Mouse (Mus musculus) c-Kit-positive CD71-positive TER-119-negative erythroid progenitor cells, embryonic 14.5 days (primary cell): ENCODE measurements around the gene P2rx2.
A peak's percentile ranks its signal among the peaks of the same experiment; 100 is the strongest.

ENCODE experiments used
- DNase-seq: peaks from one replicate; pipeline ENCODE4 v3.0.0-alpha.2; 2013; ENCODE audit warnings: low read depth

P2rx2 gene

DNA sequence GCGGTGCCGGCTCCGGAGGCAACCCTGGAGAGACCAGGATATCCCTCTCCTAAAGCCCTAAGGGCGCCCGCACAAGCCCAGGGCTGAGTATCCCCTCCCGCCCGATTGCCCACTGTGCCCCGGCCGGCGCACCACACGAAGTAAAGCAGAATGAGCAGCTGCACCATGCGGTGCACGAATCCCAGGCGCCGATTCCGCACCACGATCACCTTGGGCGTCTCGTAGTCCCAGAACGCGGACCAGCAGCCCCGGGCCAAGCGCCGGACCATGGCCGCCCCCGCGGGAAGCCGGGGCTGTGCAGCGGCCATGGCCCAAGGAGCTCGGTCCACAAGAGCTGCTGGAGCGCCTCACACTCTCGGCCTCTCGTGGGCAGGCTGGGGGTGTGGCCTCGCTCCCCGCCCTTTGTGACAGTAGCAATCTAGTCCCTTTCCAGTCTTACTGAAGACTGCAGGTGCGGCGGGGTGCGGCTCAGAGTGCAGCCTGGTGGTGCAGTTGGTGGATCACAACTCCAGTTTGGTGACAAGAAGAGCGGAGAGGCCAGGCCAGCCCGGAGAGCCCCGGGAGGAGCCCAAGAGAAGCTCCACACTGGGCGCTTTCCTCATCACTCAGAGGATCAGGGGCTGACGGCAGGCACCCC lies at the start of gene P2rx2:
TSS of gene P2rx2 (minus strand) at position 565 of the 637 bp plus-strand sequence.
- peak; percentile 17 for DNase-seq

DNA sequence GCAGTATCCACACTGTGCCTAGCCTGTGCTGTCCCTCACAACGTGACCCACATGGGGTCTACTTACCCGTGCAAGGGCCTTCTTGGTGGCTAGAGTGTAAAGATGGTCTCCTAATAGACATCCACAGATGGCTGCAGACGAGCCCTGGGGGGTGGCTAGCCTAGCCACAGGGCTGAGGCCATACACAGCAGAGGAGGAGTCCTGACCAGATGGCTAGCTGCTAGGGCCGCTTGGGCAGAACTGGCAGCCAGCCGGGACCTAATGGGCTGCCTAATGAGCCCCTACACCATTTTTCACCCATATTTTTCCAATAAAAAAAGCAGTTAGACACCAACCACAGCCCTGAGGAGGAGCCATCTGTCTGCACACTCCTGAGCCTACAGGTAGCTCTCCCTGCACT lies 49.7 kb upstream of the P2rx2 start:
- no peak for DNase-seq

DNA sequence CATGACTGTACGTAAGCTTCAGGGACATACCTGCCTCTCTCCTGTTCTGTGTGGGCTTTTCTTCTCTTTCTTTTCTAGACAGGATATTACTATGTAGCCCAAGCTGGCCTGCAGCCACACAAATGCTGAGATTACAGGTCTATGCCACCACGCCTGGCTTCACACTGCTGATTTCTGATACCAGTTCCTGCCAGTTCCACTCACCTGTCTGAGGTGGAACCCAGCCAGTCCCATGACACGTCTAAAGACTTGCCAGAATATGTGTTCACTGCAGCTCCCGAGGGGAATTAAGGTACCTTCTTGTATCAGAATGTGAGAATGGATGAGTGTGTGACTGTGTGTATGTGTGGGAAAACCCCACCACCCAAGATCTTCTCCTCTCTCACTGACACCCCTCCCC lies 47.6 kb upstream of the P2rx2 start:
- no peak for DNase-seq

DNA sequence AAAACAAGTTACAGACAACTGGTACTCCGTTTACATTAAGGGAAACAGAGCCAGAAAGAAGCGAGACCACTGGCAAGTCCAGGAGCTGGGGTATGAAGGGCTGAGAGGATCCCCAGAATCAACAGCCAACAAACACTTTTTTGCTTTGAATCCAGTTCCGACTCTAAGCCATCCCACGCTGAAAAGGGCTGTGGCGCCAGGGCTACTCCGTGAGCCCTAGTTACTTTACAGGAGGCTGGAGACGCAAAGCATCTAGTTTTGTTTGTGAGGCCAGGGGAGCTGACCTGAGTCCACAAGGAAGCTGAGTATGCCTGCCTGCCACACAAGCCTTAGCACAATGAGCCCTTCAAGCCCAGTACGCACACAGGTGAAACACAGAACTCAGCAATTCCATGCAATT lies 44.3 kb upstream of the P2rx2 start:
- DNase-seq: no peak

DNA sequence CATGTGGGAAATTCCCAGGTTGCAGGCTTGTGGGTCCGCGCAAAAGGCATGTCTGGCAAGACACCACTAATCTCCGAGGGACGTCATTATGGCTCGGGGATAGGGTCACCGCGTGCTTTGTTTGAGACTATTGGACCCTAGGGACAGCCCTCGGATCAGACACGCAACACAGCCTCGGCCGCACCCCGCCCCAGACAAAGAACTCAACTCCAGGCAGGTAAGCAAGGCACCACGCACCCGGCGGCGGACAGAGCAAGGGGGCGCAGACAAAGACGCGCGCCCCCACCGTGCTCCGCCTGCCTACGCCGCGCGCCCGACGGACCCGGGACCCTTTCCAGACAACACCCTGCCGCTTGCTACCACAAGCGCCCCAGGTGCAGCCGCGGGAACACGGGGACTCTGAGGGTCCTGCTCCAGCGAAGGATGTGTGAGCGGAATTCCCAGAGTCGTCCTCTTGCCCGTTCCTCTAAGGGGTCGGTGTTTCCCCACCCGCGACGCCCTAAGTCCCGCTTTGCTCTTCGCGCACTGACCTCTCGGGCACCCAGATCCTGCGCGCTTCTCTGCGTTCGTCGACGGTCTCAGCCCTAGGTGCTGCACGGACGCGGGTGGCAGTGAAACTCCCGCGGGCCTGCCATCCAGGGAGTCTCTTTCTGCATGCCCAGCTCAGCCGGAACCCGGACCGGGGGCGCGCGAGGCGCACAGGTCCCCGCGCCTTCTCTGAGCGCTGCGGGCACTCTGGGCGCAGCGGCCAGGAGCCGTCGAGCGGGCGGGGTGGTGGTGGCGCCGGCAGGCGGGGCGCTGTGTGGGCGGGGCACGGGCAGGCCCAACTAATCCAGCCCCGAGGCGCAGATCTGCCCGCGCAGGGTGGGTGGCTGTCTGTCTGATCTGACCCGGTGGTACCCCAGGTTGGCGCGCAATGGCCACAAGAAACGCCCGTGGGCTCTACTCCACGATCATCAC lies 43.6 kb upstream of the P2rx2 start:
- DNase-seq: peak; percentile 24

DNA sequence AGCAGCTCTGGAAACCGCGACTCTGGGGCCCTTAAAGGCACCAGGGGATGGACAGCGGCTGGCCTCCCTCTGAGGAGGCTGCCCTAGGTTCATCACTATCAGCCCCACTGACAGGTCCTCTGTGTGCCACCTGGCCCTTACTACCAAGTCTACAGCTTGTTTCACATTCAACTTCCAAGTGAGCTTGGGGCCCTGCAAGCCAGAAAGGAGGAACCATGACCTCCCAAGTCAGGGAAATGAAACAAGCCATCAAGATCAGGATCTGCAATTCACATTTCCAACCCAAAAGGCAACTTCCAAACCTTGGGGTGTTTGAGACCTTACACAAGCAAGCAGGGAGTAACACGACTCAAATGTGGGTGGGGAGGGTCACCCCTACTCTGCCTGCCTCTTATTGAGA lies 42.3 kb upstream of the P2rx2 start:
- DNase-seq: no peak

DNA sequence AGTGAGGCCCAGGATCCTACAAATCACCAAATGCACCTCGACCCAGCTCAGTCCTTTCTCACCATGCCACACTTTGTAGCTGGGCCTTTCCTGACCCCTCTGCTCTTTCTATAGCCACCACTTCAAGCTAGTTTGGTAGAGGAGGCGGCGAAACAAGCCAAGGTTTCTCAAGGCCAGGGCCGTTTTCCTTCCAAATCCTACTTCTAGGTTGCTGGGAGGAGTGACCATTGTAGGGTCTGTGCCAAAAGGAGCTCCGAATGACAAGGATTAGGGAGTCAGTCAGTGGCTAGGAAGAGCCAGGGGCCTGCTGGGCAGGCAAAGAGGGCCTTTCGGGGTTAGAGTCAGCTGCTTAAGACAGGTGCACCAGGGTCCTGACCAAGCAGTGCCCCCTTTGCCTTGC lies 41.5 kb upstream of the P2rx2 start:
- no peak for DNase-seq

DNA sequence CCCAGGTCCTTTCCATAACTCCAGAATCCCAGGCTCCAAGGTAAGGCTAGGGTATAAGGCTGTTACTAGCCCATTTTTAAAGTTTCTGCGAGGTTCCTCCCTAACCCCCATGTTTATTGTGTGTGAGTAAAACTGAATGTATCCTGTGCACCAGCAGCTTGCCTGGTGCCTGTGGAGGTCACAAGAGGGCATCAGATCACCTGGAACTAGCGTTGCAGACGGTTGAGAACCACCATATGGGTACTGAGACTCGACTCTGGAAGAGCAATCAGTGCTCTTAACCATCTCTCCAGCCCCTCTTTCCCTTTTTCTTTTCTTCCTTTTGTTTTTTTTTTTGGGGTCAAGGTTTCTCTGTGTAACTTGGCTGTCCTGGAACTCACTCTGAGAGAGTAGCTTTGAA lies 36.8 kb upstream of the P2rx2 start:
- no peak for DNase-seq

DNA sequence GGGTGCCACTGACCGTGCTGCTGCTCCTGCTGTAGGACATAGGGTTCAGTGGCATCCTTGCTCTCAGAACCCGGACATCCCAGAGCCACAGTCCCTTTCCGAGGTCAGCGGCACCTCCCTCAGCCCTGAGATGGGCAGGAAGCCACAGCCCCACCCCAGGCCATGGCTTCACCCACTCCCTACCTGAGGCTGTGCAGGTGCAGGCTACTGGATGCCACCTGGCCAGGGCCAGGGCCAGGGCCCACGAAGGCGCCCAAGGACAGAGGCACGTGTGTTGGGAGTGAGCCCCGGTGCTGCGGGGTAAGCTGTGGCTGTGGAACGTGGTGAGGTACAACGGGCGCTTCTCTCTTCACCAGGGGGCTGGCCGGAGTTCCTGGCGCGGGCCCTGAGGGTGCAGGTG lies 36.1 kb upstream of the P2rx2 start:
- DNase-seq: no peak

DNA sequence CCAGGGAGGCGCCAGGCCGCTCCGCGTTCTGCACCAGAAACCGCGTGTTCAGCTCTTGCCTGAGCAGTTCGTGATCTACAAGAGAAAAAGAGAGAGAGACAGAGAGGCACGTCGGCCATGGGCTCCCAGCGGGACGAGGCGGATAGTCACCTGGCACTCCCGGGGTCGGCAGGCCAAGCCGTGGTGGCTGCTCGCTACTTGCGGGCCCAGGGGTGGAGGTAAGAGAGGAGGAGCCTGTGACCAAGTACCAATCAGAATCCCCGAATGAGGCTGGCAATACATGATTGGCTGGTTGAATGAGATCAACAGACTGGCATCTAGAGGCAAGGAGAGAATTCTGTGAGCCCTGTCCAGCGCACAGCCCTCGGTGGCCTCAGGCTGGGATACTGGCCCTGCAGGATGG lies 35.2 kb upstream of the P2rx2 start:
- DNase-seq: no peak

DNA sequence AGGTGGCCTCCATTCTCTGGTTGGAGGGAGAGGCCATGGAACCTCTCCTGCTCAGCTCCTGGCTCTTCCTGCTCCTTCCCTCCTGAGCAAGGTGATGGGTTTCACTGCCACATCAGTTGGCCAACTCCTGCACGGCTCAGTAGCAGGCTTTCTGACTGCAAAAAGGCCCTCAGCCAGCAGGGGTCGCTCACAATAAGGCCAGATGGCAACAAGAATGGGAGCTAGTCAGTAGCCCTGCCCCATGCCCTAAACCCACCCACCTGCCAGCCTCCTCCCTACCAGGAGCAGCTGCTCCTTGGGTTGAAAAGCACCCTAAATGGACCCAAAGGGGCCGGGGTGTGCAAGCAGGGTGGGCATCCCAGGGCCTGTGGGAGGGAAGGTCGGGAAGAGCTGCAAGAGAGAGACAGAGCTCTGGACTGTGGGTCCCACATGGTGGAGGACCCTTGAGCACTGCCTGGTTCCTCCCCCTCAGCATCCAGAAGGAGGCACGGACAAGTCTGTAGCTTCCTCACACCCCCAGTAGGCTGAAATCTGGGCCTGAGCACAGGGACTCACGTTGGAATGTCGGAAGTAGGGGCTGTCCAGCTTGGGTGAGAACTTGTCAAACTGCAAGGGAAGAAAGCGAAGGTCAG lies 33.9 kb upstream of the P2rx2 start:
- DNase-seq: peak; percentile 42

DNA sequence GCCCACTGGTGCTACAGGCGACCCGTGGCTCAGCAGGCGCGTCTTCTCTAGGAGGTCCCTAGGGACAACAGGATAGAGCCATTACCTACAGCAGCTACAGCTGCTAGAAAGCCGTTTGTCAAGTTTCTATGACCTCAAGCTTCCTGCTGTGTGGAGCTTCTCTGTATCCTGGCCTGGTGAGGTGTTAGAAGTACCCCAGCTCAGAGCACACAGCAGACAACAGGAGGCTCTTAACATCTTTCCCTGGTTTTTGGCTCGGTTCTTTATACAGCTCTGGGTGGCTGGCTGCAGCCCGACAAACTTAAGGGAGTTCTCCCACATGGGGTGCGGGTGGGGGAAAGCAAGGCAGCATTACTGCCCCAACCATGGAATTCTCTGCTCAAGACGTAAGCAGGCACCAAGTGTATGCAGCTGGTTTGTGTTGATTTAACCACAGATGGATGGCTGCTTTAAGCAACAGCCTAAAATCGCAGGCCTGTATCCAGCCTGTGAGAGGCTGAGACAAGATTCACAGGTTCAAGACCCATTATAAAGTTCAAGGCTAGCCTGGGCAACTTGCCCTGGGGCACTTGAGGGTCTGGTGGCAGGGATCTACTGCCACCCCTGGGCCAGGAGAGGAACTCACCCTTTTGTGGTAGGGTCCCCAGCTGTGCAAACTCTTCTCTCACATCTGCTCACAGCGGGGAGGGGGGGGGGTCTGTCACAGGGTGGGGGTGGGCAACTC lies 21.0 kb upstream of the P2rx2 start:
- no peak for DNase-seq

DNA sequence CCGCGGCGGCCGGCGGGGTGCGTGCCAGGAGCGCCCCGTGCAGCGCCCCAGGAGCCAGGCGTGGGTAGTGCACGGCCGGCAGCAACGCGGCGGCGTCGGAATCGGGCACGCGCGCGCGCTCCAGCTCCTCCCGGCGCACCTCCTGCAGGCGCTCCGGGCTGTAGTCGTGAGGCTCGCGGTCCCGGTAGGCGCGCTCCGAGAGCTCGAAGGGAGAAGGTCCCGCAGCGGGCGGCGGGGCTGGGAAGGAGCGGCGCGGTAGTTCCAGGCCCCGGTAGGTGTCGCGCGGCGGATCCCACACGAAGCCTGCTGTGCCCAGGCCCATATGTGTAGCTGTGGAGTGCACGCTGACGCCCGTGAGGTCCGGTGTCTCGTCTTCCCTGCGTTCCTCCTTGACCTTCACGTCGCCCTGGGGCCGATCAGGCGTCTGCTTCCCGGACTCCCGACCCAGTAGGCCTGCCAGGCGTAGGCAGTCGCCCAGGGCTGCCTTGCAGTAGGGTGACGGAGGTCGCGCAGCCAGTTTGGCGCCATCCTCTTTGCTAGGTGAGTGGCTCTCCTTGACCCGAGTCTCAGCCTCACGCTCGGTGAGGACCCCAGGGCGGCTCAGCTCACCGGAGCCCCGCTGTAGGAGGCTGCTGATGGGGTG lies 20.3 kb upstream of the P2rx2 start:
- peak; percentile 47 for DNase-seq

DNA sequence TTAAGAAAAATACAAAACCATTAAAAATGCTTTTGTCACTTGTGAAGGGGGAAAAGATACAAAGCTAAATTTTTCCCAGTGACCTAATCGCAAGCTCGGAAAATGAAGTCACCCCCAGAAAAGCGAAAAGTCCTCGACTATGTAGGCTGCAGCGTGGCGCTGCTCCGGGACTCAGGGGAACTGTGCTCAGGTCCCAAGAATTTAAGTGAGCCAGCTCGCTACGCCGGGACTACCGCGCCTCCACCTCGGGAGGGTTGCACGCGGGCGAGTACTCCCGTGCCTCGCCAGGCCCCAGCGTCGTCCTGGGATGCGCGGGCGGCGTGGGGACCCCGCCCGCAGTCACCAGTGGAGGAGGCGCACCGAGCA lies 19.8 kb upstream of the P2rx2 start:
- DNase-seq: no peak

DNA sequence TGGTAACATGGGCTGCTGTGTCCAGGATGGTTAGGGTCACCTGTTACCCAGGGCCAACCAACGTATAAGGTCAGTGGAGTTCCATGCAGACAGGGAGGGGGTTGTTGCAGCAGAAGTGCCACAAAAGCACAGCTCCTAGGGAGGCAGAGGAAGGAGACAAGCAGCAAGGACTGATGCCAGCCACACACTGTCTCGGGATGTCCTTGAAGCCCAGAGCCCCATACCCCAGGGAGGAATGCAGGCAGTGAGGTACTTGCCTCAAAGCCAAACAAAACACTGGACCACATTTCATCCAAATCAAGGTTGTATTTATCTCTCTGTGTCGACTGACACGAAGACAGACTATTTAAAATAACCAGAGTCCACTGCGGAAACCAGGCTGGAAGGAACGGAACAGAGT lies 18.5 kb upstream of the P2rx2 start:
- DNase-seq: no peak

DNA sequence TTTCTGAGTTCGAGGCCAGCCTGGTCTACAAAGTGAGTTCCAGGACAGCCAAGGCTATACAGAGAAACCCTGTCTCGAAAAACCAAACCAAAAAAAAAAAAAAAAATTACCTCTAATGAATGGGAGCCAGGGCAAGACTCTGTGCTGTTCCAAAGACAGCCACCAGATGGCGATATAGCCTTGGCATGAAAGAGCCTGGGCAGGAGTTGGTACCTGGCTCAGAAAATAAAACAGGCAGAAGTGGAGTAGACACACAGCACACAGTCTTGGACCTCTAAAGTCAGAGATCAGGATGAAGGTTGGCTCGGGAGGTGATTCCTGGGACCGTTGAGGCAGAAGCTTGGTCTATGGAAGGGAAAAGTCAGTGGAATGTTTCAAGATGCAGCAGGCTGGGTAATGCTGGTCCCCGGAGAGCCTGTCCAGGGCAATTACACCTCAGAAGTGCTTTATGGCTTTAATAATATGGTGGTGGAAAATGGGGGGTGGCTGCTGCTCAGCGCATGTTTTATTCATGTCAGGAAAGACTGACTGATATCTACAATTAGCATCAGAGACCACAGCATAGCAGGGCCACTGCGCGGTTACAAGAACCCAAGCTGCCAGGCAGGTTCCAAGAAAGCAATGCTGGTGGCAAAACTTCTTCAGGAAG lies 14.6 kb upstream of the P2rx2 start:
- peak; percentile 78 for DNase-seq

DNA sequence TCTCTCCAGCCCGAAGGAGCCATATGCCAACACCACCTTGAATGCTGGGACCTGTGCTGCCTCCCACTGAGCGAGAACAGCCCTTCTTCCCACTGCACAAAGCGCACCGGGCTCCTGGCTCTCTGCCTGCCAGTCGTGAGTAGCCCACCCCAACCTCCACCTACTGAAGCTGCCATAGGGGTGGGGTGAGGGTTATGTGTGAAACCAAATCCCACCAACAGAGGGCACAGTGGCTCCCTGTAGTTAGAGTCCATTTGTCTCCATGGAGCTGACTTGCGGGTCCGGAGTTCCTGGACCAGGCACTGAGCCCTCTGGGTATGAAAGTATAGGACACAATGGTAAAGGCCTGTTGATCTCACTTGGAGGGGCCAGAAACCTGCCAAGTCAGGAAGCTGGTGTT lies 11.7 kb upstream of the P2rx2 start:
- DNase-seq: peak; percentile 21

DNA sequence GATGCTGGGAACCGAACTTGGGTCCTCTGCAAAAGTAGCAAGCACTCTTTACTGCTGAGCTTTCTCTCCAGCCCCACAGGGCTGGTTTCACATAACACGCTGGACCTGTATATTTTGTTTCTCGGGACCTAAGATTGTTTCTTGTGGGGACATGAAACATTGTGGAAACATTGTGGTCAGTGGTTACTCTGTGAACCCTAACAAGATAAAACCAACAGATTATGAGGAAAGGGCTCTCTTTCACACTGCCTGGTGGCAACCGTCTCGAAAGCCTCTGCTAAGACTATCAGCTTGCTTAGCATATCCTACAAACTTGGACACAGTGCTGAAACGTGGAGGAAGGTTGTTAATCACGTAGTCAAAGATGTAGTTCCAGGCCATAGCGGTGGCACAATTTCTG lies 4.0 kb upstream of the P2rx2 start:
- no peak for DNase-seq

DNA sequence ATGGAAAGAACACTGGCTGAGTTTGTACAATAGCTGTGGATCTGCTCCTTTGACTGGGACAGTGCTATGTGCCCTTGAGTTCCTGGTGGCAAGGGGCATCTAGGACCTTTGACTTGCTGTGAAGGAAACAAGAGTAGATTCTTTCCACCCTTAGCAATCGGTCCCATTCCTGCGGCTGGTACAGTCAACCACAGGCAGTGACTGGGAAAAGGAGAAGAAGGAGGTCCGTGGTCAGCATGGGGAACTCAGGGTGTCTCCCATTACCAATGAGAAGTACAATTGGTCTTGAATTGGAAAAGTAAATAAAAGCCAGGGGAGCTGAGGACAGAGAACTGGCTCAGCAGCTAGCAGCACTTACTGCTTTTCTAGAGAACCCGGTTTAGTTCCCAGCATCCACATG lies 2.5 kb upstream of the P2rx2 start:
- no peak for DNase-seq

DNA sequence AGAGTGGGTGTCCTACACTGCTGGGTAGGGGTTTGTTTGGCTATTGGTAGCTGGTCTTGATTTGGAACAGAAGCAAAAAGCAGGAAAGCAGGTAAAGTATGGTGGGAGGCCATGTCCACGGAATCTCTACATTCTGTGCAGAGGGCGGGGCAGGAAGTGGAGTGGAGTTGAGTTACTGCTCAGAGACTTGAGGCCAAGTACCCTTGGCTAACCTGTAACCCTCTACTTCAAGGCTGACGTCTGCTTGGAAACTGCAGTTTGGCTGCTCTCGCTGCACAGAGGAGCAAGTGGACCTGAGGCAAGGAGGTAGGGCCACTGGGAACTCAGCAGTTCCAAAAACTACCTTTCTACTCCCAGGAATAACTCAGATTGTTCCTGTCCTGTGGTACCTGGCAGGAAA lies 1.5 kb upstream of the P2rx2 start, which contains the start of gene Lrcol1:
TSS of gene Lrcol1 (plus strand) at position 207 of the 400 bp plus-strand sequence.
- no peak for DNase-seq

DNA sequence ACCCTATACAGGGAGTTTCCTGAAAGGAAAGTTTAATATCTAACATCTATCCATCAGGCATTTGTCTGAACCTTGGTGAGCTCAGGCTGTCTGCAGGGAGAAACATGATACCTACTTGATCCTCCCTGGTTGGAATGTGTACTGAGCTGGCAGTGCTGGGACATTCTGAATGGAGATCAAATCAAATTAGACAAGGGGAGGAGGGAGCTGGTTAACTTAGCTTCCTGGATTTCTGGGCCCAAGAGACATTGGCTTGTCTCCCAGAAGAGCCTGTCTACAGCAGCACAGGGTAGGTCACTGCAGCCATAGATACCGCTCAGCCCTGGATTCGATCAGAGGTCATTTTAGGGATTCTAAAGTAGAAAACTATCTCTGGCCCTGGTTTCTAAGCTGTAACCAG lies 4.2 kb downstream of the P2rx2 start:
- DNase-seq: no peak
